Mouse (Mus musculus): ENCODE data around the gene Slc39a11. TPM values are rescaled to one million over a fixed set of nuclear protein-coding genes. Genes with fewer than 3 reads are reported as not detected.

Slc39a11 gene
- polyA plus RNA-seq, 1 experiment from 2014 or later: 41.6 TPM

GRCm38 (mm10) chr11:113631862-113632261, 18.0 kb downstream of the Slc39a11 start:
- Histone ChIP-seq H3K27ac (ENCODE audit: low read length) (no peak overlapping the region), H3K27me3 (replicated peaks; ENCODE audit: control insufficient read depth, insufficient read depth, low read length) (no peaks in the 10 kb centered on the region), H3K36me3 (ENCODE audit: control insufficient read depth, insufficient read depth) (no peaks in the 10 kb centered on the region), H3K4me1 (replicated peaks; ENCODE audit: control insufficient read depth, insufficient read depth, low read length) (no peaks in the 10 kb centered on the region; the same call in 1 of the 2 replicates), H3K4me2 (ENCODE audit: low read length) (no peak overlapping the region), H3K9me3 (ENCODE audit: control insufficient read depth, low read length) (no peaks in the 10 kb centered on the region), H3K4me3 (replicated peaks; ENCODE audit: low read length) (no peak overlapping the region), H3K9ac (replicated peaks; ENCODE audit: low read depth, low read length) (no peak overlapping the region)
- no peak for ATAC-seq
- WGBS: 77% methylated on average over 8 of the region's 8 CpGs

- no peak overlapping the region for H3K27ac ChIP-seq (ENCODE audit: low read length)
- no peaks in the 10 kb centered on the region for H3K9me3 ChIP-seq (ENCODE audit: control insufficient read depth, low read length)
- H3K4me1 ChIP-seq (replicated peaks; ENCODE audit: control insufficient read depth, insufficient read depth, low read length): no peaks in the 10 kb centered on the region; the same call in 1 of the 2 replicates
- no peak for ATAC-seq
- no peaks in the 10 kb centered on the region for H3K36me3 ChIP-seq (ENCODE audit: control insufficient read depth, insufficient read depth)
- no peak overlapping the region for H3K4me2 ChIP-seq (ENCODE audit: low read length)
- WGBS: 70% methylated on average over 8 of the region's 8 CpGs
- H3K4me3 ChIP-seq (replicated peaks; ENCODE audit: low read length): no peak overlapping the region
- H3K27me3 ChIP-seq (replicated peaks; ENCODE audit: control insufficient read depth, insufficient read depth, low read length): no peaks in the 10 kb centered on the region
- H3K9ac ChIP-seq (replicated peaks; ENCODE audit: low read depth, low read length): no peak overlapping the region
Measured at GRCm38 (mm10) chr11:113631302-113631701, 18.6 kb downstream of the Slc39a11 start.

- WGBS: 54% methylated on average over 7 of the region's 7 CpGs
- H3K9me3 ChIP-seq (ENCODE audit: control insufficient read depth, low read length): no peaks in the 10 kb centered on the region
- no peak overlapping the region for H3K4me3 ChIP-seq (replicated peaks; ENCODE audit: low read length)
- no peak overlapping the region for H3K4me2 ChIP-seq (ENCODE audit: low read length)
- peaks cover 1% of the 10 kb centered on the region; the same call in 1 of the 2 replicates for H3K36me3 ChIP-seq (ENCODE audit: control insufficient read depth, insufficient read depth)
- no peaks in the 10 kb centered on the region; the same call in 1 of the 2 replicates for H3K4me1 ChIP-seq (replicated peaks; ENCODE audit: control insufficient read depth, insufficient read depth, low read length)
- no peak overlapping the region for H3K27ac ChIP-seq (ENCODE audit: low read length)
- no peaks in the 10 kb centered on the region for H3K27me3 ChIP-seq (replicated peaks; ENCODE audit: control insufficient read depth, insufficient read depth, low read length)
- no peak for ATAC-seq
- no peak overlapping the region for H3K9ac ChIP-seq (replicated peaks; ENCODE audit: low read depth, low read length)
Measured at GRCm38 (mm10) chr11:113630642-113631041, 19.2 kb downstream of the Slc39a11 start.

GRCm38 (mm10) chr11:113627785-113628184, 22.1 kb downstream of the Slc39a11 start:
- 56% methylated on average over 4 of the region's 4 CpGs for WGBS
- Histone ChIP-seq H3K9ac (replicated peaks; ENCODE audit: low read depth, low read length) (no peak overlapping the region), H3K27me3 (replicated peaks; ENCODE audit: control insufficient read depth, insufficient read depth, low read length) (no peaks in the 10 kb centered on the region), H3K27ac (ENCODE audit: low read length) (no peak overlapping the region), H3K4me1 (replicated peaks; ENCODE audit: control insufficient read depth, insufficient read depth, low read length) (peaks cover 3% of the 10 kb centered on the region), H3K36me3 (ENCODE audit: control insufficient read depth, insufficient read depth) (peaks cover 12% of the 10 kb centered on the region; the same call in 1 of the 2 replicates), H3K4me2 (ENCODE audit: low read length) (no peak overlapping the region), H3K4me3 (replicated peaks; ENCODE audit: low read length) (no peak overlapping the region), H3K9me3 (ENCODE audit: control insufficient read depth, low read length) (no peaks in the 10 kb centered on the region)
- no peak for ATAC-seq

GRCm38 (mm10) chr11:113625437-113625836, 24.4 kb downstream of the Slc39a11 start:
- Histone ChIP-seq H3K4me3 (replicated peaks; ENCODE audit: low read length) (no peak overlapping the region), H3K4me2 (ENCODE audit: low read length) (no peak overlapping the region), H3K27ac (ENCODE audit: low read length) (no peak overlapping the region), H3K9ac (replicated peaks; ENCODE audit: low read depth, low read length) (no peak overlapping the region), H3K9me3 (ENCODE audit: control insufficient read depth, low read length) (no peaks in the 10 kb centered on the region), H3K36me3 (ENCODE audit: control insufficient read depth, insufficient read depth) (peaks cover 12% of the 10 kb centered on the region; the same call in 1 of the 2 replicates), H3K27me3 (replicated peaks; ENCODE audit: control insufficient read depth, insufficient read depth, low read length) (no peaks in the 10 kb centered on the region), H3K4me1 (replicated peaks; ENCODE audit: control insufficient read depth, insufficient read depth, low read length) (peaks cover 16% of the 10 kb centered on the region)
- 93% methylated on average over 18 of the region's 18 CpGs for WGBS
- no peak for ATAC-seq

- Histone ChIP-seq H3K27me3 (replicated peaks; ENCODE audit: control insufficient read depth, insufficient read depth, low read length) (no peaks in the 10 kb centered on the region), H3K9me3 (ENCODE audit: control insufficient read depth, low read length) (no peaks in the 10 kb centered on the region), H3K36me3 (ENCODE audit: control insufficient read depth, insufficient read depth) (peaks cover 12% of the 10 kb centered on the region; the same call in 1 of the 2 replicates), H3K4me1 (replicated peaks; ENCODE audit: control insufficient read depth, insufficient read depth, low read length) (peaks cover 39% of the 10 kb centered on the region), H3K27ac (ENCODE audit: low read length) (no peak overlapping the region), H3K9ac (replicated peaks; ENCODE audit: low read depth, low read length) (no peak overlapping the region), H3K4me2 (ENCODE audit: low read length) (peak overlapping the region; percentile 98), H3K4me3 (replicated peaks; ENCODE audit: low read length) (no peak overlapping the region; the same call in 1 of the 2 replicates)
- 76% methylated on average over 4 of the region's 4 CpGs for WGBS
- no peak for ATAC-seq
Measured at GRCm38 (mm10) chr11:113622028-113622427, 27.9 kb downstream of the Slc39a11 start.

GRCm38 (mm10) chr11:113621001-113621400, 28.9 kb downstream of the Slc39a11 start:
- H3K9me3 ChIP-seq (ENCODE audit: control insufficient read depth, low read length): no peaks in the 10 kb centered on the region
- ATAC-seq: no peak
- 60% methylated on average over 2 of the region's 2 CpGs for WGBS
- no peak overlapping the region for H3K27ac ChIP-seq (ENCODE audit: low read length)
- peak overlapping the region; percentile 98 for H3K4me2 ChIP-seq (ENCODE audit: low read length)
- peaks cover 12% of the 10 kb centered on the region; the same call in 1 of the 2 replicates for H3K36me3 ChIP-seq (ENCODE audit: control insufficient read depth, insufficient read depth)
- peak overlapping the region; percentile 78 for H3K4me3 ChIP-seq (replicated peaks; ENCODE audit: low read length)
- H3K9ac ChIP-seq (replicated peaks; ENCODE audit: low read depth, low read length): peak overlapping the region; percentile 83; the same call in 1 of the 2 replicates
- no peaks in the 10 kb centered on the region for H3K27me3 ChIP-seq (replicated peaks; ENCODE audit: control insufficient read depth, insufficient read depth, low read length)
- H3K4me1 ChIP-seq (replicated peaks; ENCODE audit: control insufficient read depth, insufficient read depth, low read length): peaks cover 39% of the 10 kb centered on the region

- Histone ChIP-seq H3K4me1 (replicated peaks; ENCODE audit: control insufficient read depth, insufficient read depth, low read length) (peaks cover 39% of the 10 kb centered on the region), H3K9me3 (ENCODE audit: control insufficient read depth, low read length) (no peaks in the 10 kb centered on the region), H3K9ac (replicated peaks; ENCODE audit: low read depth, low read length) (peak overlapping the region; percentile 83), H3K27ac (ENCODE audit: low read length) (peak overlapping the region; percentile 78), H3K36me3 (ENCODE audit: control insufficient read depth, insufficient read depth) (peaks cover 3% of the 10 kb centered on the region; the same call in 1 of the 2 replicates), H3K4me3 (replicated peaks; ENCODE audit: low read length) (peak overlapping the region; percentile 78), H3K4me2 (ENCODE audit: low read length) (peak overlapping the region; percentile 98), H3K27me3 (replicated peaks; ENCODE audit: control insufficient read depth, insufficient read depth, low read length) (no peaks in the 10 kb centered on the region)
- no peak; the same call in 1 of the 2 replicates for ATAC-seq
- under 1% methylated on average over 31 of the region's 31 CpGs for WGBS
Measured at GRCm38 (mm10) chr11:113619420-113620080, 30.3 kb downstream of the Slc39a11 start.

GRCm38 (mm10) chr11:113618672-113619419, 31.0 kb downstream of the Slc39a11 start, which contains the start of gene Sstr2:
Gene Sstr2, plus strand, starts transcription at chr11:113619342.
- Histone ChIP-seq H3K4me2 (ENCODE audit: low read length) (peak within 1 kb of the TSS; percentile 98), H3K4me3 (replicated peaks; ENCODE audit: low read length) (peak within 1 kb of the TSS; percentile 78), H3K27me3 (replicated peaks; ENCODE audit: control insufficient read depth, insufficient read depth, low read length) (no peaks in the 10 kb centered on the region), H3K27ac (ENCODE audit: low read length) (peak within 1 kb of the TSS; percentile 78), H3K4me1 (replicated peaks; ENCODE audit: control insufficient read depth, insufficient read depth, low read length) (peaks cover 39% of the 10 kb centered on the region), H3K36me3 (ENCODE audit: control insufficient read depth, insufficient read depth) (no peaks in the 10 kb centered on the region), H3K9me3 (ENCODE audit: control insufficient read depth, low read length) (no peaks in the 10 kb centered on the region), H3K9ac (replicated peaks; ENCODE audit: low read depth, low read length) (peak within 1 kb of the TSS; percentile 83)
- ATAC-seq: peak; percentile 86
- under 1% methylated on average over 54 of the region's 54 CpGs for whole genome bisulfite sequencing

All from forebrain, embryonic 16.5 days (tissue).